Mouse (Mus musculus) retina, postnatal 1 day (tissue): ENCODE measurements at regions not wholly inside any gene's neighbourhood (a gene's known extent, or its start where the extent isn't known, plus 50 kb on each side); places are given as distances from the start of the nearest gene placed in this dataset.

Experiments used
- DNase-seq: peaks from one replicate; pipeline ENCODE4 v3.0.0-alpha.2; 2012

DNA sequence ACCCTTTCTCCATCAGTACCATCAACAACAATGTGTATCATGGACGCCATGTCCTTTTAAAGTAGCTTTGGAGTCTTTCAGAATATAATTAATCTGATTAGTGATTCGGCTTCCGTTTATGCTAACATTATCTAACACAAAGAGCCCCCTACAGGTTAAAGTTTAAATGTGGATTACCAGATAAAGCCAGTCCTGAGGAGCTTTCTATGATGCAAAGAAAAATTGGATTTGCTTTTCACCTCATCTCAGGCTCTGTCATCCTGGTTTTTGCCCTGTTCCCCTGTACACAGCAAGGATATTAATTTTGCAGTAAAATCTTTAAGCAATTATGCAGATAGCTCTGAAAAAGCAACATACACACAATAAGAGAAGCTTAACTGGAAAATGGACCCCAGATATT lies 412.7 kb upstream of the Tbc1d2b start:
- peak; percentile 71 for DNase-seq

DNA sequence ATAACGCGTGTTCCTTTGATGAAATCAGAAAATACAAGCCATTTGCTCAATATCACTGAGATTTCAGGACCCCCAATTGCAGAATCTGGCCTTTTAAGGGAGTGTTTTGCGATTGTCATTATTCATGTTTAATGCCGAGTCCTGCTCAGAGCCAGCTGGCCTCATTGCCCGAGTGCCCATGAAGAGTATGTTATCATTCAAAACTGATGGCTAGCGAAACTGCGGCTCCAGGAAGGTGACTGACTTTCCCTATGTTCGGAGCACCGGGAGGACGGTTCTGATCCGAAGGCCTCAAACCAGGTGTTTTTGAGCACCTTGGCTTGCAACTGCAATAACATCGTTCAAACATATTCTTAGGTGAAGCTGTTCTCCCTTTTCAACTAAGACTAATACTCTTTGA lies 419.5 kb upstream of the Tbc1d2b start:
- DNase-seq, result no peak

- no peak for DNase-seq
These were observed 420.5 kb upstream of the Tbc1d2b start for GRCm38 (mm10) chr9:90691137-90691536.

GRCm38 (mm10) chr9:90691676-90692661 lies 421.4 kb upstream of the Tbc1d2b start:
- peak; percentile 57 for DNase-seq

GRCm38 (mm10) chr9:90693031-90693671 lies 422.5 kb upstream of the Tbc1d2b start:
- DNase-seq, result peak; percentile 86

DNA sequence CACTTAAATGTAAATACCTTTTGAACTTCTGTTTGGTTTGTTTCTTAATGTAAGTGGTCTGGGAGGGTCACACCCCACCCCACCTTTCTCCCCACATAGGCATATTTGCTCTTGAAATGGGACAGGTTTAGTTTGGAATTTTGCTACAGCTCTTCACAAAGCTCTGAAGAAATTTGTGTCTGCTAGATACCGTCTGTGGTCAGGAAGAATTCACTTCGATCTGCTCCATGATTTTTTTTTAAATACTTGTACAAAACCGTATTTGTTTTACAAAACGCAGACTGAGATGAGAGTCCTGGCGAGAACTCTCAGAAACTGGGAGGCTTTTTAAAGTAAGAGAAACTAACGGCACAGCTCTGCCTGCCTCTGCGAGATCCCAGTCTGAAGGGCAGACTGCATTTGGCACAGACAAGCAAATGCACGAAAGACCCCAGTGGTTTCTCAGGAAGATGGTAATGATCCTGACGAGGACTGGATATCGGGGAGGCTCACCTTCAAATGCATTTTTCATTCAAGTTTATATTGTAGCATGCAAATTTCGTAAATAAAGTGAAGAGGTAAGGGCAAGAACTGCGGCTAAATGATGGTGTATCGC lies 423.5 kb upstream of the Tbc1d2b start:
- no peak for DNase-seq

- no peak for DNase-seq
These were observed 425.1 kb upstream of the Tbc1d2b start for GRCm38 (mm10) chr9:90695693-90696092.

- peak; percentile 57 for DNase-seq
These were observed 426.8 kb upstream of the Tbc1d2b start for GRCm38 (mm10) chr9:90697279-90698000.

DNA sequence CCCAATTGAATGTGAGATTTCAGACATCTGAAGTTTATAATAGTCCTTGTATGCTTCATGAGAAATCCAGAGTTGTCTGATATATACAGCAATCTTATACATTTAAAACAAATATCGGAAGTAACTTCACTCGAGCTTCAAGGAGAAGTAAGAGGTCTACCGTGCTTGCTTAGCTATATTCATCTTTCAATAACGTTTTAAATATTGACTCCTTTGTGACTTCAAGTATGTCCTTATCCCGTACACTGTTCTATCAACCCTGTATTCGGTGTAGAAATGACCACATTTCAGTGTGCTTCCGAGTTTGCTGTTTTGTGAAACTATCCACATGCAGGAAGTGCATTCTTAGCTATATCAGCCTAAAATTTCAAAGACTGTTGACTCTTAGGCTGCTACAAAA lies 427.8 kb upstream of the Tbc1d2b start:
- DNase-seq, result no peak

DNA sequence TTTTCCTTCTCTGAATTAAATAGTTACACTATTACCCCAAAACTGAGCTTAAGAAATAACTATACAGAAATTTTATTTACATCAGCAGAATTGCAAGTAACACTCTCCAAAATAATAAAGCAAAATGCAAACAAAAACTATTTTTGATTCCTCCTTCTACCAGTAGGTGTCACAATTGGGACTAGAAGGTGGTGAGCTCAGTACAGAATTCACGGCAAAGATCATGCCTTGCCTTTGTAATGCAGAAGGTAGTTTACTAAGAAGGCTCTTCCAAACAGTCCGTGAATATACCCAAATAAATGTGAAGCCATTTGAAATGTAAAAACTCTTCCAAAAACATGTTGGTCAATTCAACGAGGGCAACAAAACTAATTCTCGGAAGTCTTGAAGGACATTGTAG lies 428.5 kb upstream of the Tbc1d2b start:
- peak; percentile 80 for DNase-seq

GRCm38 (mm10) chr9:90700236-90701179 lies 429.9 kb upstream of the Tbc1d2b start:
- peak; percentile 74 for DNase-seq

- peak; percentile 87 for DNase-seq
These were observed 430.7 kb upstream of the Tbc1d2b start for GRCm38 (mm10) chr9:90701180-90701765.

- DNase-seq, result no peak
These were observed 443.1 kb upstream of the Tbc1d2b start for GRCm38 (mm10) chr9:90713685-90714084.

- DNase-seq, result peak; percentile 77
These were observed 460.8 kb upstream of the Tbc1d2b start for GRCm38 (mm10) chr9:90731450-90731849.

DNA sequence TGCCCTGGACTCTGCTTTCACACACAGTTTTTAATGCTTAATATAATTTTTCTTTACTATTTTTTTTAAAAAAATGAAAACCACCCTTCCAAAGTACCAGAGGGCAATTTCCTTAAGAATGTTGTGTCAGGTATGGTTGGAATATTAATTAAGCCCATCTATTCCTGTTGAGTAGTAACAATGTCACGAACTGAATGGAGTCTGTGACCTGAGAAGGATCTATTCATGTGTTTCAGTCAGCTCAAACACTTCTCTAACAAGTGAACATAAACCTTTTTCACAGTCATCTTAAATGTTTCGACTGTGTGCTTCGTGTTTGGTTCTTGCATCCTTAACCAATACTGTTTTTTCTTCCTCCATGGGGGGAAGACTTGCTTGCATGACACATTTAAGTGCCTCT lies 486.6 kb upstream of the Tbc1d2b start:
- no peak for DNase-seq

DNA sequence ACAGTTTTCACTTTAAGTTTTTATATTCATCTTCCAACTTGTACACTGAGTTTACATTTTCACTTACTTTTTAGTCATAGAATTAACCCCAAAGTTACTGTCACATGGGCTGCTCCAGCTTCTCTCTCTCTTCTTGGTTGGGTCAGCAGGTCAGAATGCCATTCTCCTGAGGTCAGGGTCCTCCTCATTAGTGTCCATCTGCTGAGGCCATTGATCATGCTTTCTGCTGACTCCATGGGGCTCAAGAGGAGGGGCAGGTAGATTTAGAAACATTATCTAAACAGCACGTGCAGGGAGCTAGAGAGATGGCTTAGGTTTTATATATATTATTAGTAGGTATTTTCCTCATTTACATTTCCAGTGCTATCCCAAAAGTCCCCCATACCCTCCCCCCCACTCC lies 503.7 kb upstream of the Tbc1d2b start:
- DNase-seq, result no peak

GRCm38 (mm10) chr9:90789545-90789944 lies 518.9 kb upstream of the Tbc1d2b start:
- DNase-seq, result no peak

GRCm38 (mm10) chr9:90791871-90792270 lies 521.3 kb upstream of the Tbc1d2b start:
- no peak for DNase-seq

DNA sequence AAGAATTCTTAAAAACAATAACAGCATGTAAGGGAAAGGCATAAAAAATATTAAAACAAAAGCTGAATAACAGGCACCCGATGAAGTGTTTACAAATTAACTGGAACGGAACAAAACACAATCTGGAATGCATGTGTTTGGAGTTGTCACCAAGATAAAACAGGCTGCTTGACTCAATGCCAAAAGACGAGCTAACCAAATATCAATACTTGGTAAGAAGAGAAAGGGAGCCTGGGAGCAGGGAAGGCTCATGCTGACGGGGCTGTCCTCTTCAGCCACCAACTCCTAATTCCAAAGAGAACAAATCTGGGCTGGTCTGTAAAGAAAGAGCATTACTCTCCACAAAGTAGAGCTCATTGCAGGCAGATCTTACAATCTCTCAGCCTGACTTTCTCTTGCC lies 545.4 kb upstream of the Zic4 start:
- DNase-seq, result peak; percentile 11

DNA sequence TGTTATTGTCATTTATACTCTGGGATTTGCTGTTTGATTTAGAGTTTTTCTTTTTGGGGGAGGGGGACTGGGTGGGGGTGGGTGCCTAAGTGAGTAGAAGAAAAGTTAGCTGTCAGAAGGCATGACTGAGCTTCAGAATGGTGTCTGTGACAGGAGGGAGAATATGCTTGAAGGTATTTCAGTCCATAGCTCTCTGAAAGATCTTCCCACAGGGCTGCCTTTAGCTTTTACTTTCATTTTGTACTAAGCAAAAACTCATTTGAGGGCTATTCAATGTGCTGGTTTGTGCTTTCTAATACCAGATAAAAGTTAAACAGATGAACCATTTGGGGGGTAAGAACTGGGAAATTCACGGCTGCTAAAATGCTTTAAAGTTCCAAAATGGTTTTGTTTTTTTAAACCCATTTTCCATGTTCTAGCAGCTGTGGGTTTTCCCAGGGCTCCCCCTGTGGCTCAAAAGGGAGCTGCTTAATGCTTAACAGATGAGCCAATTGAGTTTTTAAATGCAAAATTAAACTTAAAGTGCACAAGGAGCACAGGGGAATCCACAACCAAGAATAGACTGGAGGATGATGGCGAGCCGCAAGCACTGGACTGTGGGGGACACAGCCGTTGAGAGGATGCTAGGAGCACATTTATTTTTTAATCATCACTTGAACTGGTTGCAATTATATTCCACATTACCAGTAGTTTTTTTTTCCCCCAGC lies 538.5 kb upstream of the Zic4 start:
- no peak for DNase-seq

DNA sequence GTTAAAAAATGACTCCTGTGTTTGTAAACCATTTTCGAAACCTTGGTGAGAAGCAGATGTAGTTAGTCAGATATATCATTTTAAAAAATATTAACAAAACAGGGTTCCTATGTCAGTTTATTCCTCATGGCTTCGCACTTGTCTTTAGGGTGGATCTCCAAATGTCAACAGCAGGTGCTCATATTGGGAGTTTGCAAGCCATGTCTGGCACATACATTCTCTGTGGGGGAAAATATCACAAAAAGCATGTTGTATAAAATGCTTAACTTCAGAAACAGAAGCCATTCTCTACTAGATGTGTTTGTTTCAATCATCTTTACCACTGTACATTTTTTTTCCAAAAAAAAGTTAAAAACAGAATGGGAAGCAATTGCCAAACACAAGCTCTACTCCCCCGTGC lies 534.7 kb upstream of the Zic4 start:
- DNase-seq, result no peak
